Mouse (Mus musculus) cerebellum, adult 2 months (tissue): ENCODE measurements around the gene Dlec1.

ENCODE experiments used
- CTCF ChIP-seq: fragments of 200-500 bp; IDR thresholded peaks from 2 replicates; pipeline ENCODE4 v1.5.1; 2011; ENCODE audit warnings: low read depth, mild to moderate bottlenecking, control low read depth, low read length, moderate library complexity, borderline replicate concordance; ENCODE audit not compliant: insufficient read depth
- POLR2A ChIP-seq: fragments of 200-500 bp; IDR thresholded peaks from 2 replicates; pipeline ENCODE4 v1.6.1; 2011; ENCODE audit warnings: low read length, control low read depth, borderline replicate concordance; ENCODE audit not compliant: insufficient read depth

DNA sequence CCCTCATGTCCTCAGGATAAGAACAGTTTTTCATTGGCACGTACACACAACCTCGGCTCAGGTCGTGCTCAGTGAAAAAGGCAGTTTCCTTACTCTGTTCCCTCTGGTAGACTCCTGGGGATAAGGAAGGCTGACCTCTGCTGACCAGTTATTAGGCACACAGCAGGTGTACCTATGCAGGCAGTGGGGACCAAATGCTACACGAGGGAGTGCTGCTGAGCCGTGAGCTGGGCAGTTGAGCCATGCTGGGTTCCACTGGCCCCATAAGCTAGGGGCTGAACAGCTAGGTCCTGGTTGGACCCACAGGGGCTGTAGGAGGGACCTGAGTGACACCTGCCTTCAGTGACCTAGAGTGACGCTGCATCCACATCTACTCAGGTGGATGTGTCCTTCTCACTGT, 43.4 kb downstream of the Dlec1 start:
- TF ChIP-seq CTCF (no peak), POLR2A (no peak)
